Mouse (Mus musculus): Measurements from ENCODE around the gene Rnpepl1. TPM values are rescaled to one million over a fixed set of nuclear protein-coding genes. Genes with fewer than 3 reads are reported as not detected.
A peak's percentile ranks its signal among the peaks of the same experiment; 100 is the strongest.

Rnpepl1 gene
- polyA plus RNA-seq, 1 experiment from 2014 or later = 16.1 TPM

GRCm38 (mm10) chr1:92903627-92904026, 7.0 kb upstream of the Rnpepl1 start:
- H3K27ac ChIP-seq (ENCODE audit: low read length) = no peak overlapping the region
- H3K27me3 ChIP-seq (ENCODE audit: control insufficient read depth, insufficient read depth, low read length) = no peaks in the 10 kb centered on the region; the same call in 1 of the 2 replicates
- ATAC-seq (ENCODE audit: insufficient read depth, low FRiP score) = no peak
- H3K4me1 ChIP-seq (ENCODE audit: control insufficient read depth, insufficient read depth, low read length) = peaks cover 17% of the 10 kb centered on the region
- no peaks in the 10 kb centered on the region for H3K9me3 ChIP-seq (replicated peaks; ENCODE audit: control insufficient read depth, low read length)
- no peak overlapping the region for H3K4me3 ChIP-seq (replicated peaks; ENCODE audit: low read length)
- no peaks in the 10 kb centered on the region for H3K36me3 ChIP-seq (ENCODE audit: control insufficient read depth, insufficient read depth, low read length)
- no peak overlapping the region for H3K9ac ChIP-seq (ENCODE audit: low read length)
- WGBS = 65% methylated on average over 4 of the region's 4 CpGs
- H3K4me2 ChIP-seq (ENCODE audit: low read depth, low read length) = no peak overlapping the region

- no peak for ATAC-seq (ENCODE audit: insufficient read depth, low FRiP score)
- Histone ChIP-seq H3K4me2 (ENCODE audit: low read depth, low read length) (no peak overlapping the region), H3K4me1 (ENCODE audit: control insufficient read depth, insufficient read depth, low read length) (peaks cover 23% of the 10 kb centered on the region), H3K9ac (ENCODE audit: low read length) (no peak overlapping the region), H3K27me3 (ENCODE audit: control insufficient read depth, insufficient read depth, low read length) (no peaks in the 10 kb centered on the region; the same call in 1 of the 2 replicates), H3K36me3 (ENCODE audit: control insufficient read depth, insufficient read depth, low read length) (no peaks in the 10 kb centered on the region), H3K4me3 (replicated peaks; ENCODE audit: low read length) (no peak overlapping the region), H3K9me3 (replicated peaks; ENCODE audit: control insufficient read depth, low read length) (no peaks in the 10 kb centered on the region), H3K27ac (ENCODE audit: low read length) (no peak overlapping the region)
- WGBS = 83% methylated on average over 2 of the region's 2 CpGs
Observed at GRCm38 (mm10) chr1:92905703-92906310, 4.8 kb upstream of the Rnpepl1 start.

- peaks cover 29% of the 10 kb centered on the region for H3K4me1 ChIP-seq (ENCODE audit: control insufficient read depth, insufficient read depth, low read length)
- no peaks in the 10 kb centered on the region for H3K9me3 ChIP-seq (replicated peaks; ENCODE audit: control insufficient read depth, low read length)
- H3K36me3 ChIP-seq (ENCODE audit: control insufficient read depth, insufficient read depth, low read length) = no peaks in the 10 kb centered on the region
- under 1% methylated on average over 81 of the region's 81 CpGs for WGBS
- peak within 1 kb of the TSS; percentile 84 for H3K9ac ChIP-seq (ENCODE audit: low read length)
- H3K27ac ChIP-seq (ENCODE audit: low read length) = peak within 1 kb of the TSS; percentile 95
- H3K27me3 ChIP-seq (ENCODE audit: control insufficient read depth, insufficient read depth, low read length) = no peaks in the 10 kb centered on the region; the same call in 1 of the 2 replicates
- peak; percentile 89 for ATAC-seq (ENCODE audit: insufficient read depth, low FRiP score)
- peak within 1 kb of the TSS; percentile 80 for H3K4me3 ChIP-seq (replicated peaks; ENCODE audit: low read length)
- H3K4me2 ChIP-seq (ENCODE audit: low read depth, low read length) = peak within 1 kb of the TSS; percentile 80
Observed at GRCm38 (mm10) chr1:92906779-92907631, 3.6 kb upstream of the Rnpepl1 start, which contains the start of gene Dusp28. TSS of gene Dusp28 (plus strand) at chr1:92906981.

- no peak for ATAC-seq (ENCODE audit: insufficient read depth, low FRiP score)
- H3K4me3 ChIP-seq (replicated peaks; ENCODE audit: low read length) = peak overlapping the region; percentile 80
- H3K27ac ChIP-seq (ENCODE audit: low read length) = peak overlapping the region; percentile 77
- peaks cover 33% of the 10 kb centered on the region for H3K4me1 ChIP-seq (ENCODE audit: control insufficient read depth, insufficient read depth, low read length)
- H3K27me3 ChIP-seq (ENCODE audit: control insufficient read depth, insufficient read depth, low read length) = no peaks in the 10 kb centered on the region; the same call in 1 of the 2 replicates
- H3K9ac ChIP-seq (ENCODE audit: low read length) = peak overlapping the region; percentile 84
- H3K9me3 ChIP-seq (replicated peaks; ENCODE audit: control insufficient read depth, low read length) = no peaks in the 10 kb centered on the region
- no peaks in the 10 kb centered on the region for H3K36me3 ChIP-seq (ENCODE audit: control insufficient read depth, insufficient read depth, low read length)
- H3K4me2 ChIP-seq (ENCODE audit: low read depth, low read length) = peak overlapping the region; percentile 80
- WGBS = 40% methylated on average over 20 of the region's 20 CpGs
Observed at GRCm38 (mm10) chr1:92907632-92908360, 2.8 kb upstream of the Rnpepl1 start.

- WGBS = 88% methylated on average over 3 of the region's 3 CpGs
- Histone ChIP-seq H3K36me3 (ENCODE audit: control insufficient read depth, insufficient read depth, low read length) (no peaks in the 10 kb centered on the region), H3K4me3 (replicated peaks; ENCODE audit: low read length) (no peak overlapping the region), H3K9me3 (replicated peaks; ENCODE audit: control insufficient read depth, low read length) (no peaks in the 10 kb centered on the region), H3K4me2 (ENCODE audit: low read depth, low read length) (no peak overlapping the region), H3K27ac (ENCODE audit: low read length) (no peak overlapping the region), H3K9ac (ENCODE audit: low read length) (no peak overlapping the region), H3K27me3 (ENCODE audit: control insufficient read depth, insufficient read depth, low read length) (no peaks in the 10 kb centered on the region; the same call in 1 of the 2 replicates), H3K4me1 (ENCODE audit: control insufficient read depth, insufficient read depth, low read length) (peaks cover 29% of the 10 kb centered on the region)
- ATAC-seq (ENCODE audit: insufficient read depth, low FRiP score) = no peak
Observed at GRCm38 (mm10) chr1:92908664-92909063, 1.9 kb upstream of the Rnpepl1 start.

GRCm38 (mm10) chr1:92909068-92909467, 1.5 kb upstream of the Rnpepl1 start:
- H3K9me3 ChIP-seq (replicated peaks; ENCODE audit: control insufficient read depth, low read length) = no peaks in the 10 kb centered on the region
- no peak overlapping the region for H3K4me3 ChIP-seq (replicated peaks; ENCODE audit: low read length)
- H3K27ac ChIP-seq (ENCODE audit: low read length) = no peak overlapping the region
- WGBS = 61% methylated on average over 4 of the region's 4 CpGs
- H3K9ac ChIP-seq (ENCODE audit: low read length) = no peak overlapping the region
- no peak overlapping the region for H3K4me2 ChIP-seq (ENCODE audit: low read depth, low read length)
- no peaks in the 10 kb centered on the region for H3K36me3 ChIP-seq (ENCODE audit: control insufficient read depth, insufficient read depth, low read length)
- H3K4me1 ChIP-seq (ENCODE audit: control insufficient read depth, insufficient read depth, low read length) = peaks cover 29% of the 10 kb centered on the region
- no peak for ATAC-seq (ENCODE audit: insufficient read depth, low FRiP score)
- no peaks in the 10 kb centered on the region; the same call in 1 of the 2 replicates for H3K27me3 ChIP-seq (ENCODE audit: control insufficient read depth, insufficient read depth, low read length)

GRCm38 (mm10) chr1:92910925-92911720, 540 bp downstream of the Rnpepl1 start:
- WGBS = under 1% methylated on average over 78 of the region's 85 CpGs
- Histone ChIP-seq H3K4me2 (ENCODE audit: low read depth, low read length) (peak overlapping the region; percentile 98), H3K4me1 (ENCODE audit: control insufficient read depth, insufficient read depth, low read length) (peaks cover 29% of the 10 kb centered on the region), H3K9ac (ENCODE audit: low read length) (peak overlapping the region; percentile 96), H3K27me3 (ENCODE audit: control insufficient read depth, insufficient read depth, low read length) (no peaks in the 10 kb centered on the region), H3K4me3 (replicated peaks; ENCODE audit: low read length) (peak overlapping the region; percentile 88), H3K27ac (ENCODE audit: low read length) (peak overlapping the region; percentile 95), H3K36me3 (ENCODE audit: control insufficient read depth, insufficient read depth, low read length) (peaks cover 6% of the 10 kb centered on the region; the same call in 1 of the 2 replicates), H3K9me3 (replicated peaks; ENCODE audit: control insufficient read depth, low read length) (no peaks in the 10 kb centered on the region)
- peak; percentile 14 for ATAC-seq (ENCODE audit: insufficient read depth, low FRiP score)

- Histone ChIP-seq H3K4me3 (replicated peaks; ENCODE audit: low read length) (peak overlapping the region; percentile 88), H3K27me3 (ENCODE audit: control insufficient read depth, insufficient read depth, low read length) (no peaks in the 10 kb centered on the region), H3K9ac (ENCODE audit: low read length) (peak overlapping the region; percentile 96), H3K36me3 (ENCODE audit: control insufficient read depth, insufficient read depth, low read length) (peaks cover 12% of the 10 kb centered on the region; the same call in 1 of the 2 replicates), H3K9me3 (replicated peaks; ENCODE audit: control insufficient read depth, low read length) (no peaks in the 10 kb centered on the region), H3K4me1 (ENCODE audit: control insufficient read depth, insufficient read depth, low read length) (peaks cover 25% of the 10 kb centered on the region), H3K4me2 (ENCODE audit: low read depth, low read length) (peak overlapping the region; percentile 98), H3K27ac (ENCODE audit: low read length) (peak overlapping the region; percentile 95)
- ATAC-seq (ENCODE audit: insufficient read depth, low FRiP score) = no peak
- 35% methylated on average over 8 of the region's 8 CpGs for WGBS
Observed at GRCm38 (mm10) chr1:92911721-92912138, 1.1 kb downstream of the Rnpepl1 start.

Data from stomach, embryonic 16.5 days (tissue).